Mouse (Mus musculus) frontal cortex, adult 2 months (tissue): ENCODE measurements around the gene Kbtbd12. TPM values are rescaled to one million over a fixed set of nuclear protein-coding genes. Genes with fewer than 3 reads are reported as not detected.
A peak's percentile ranks its signal among the peaks of the same experiment; 100 is the strongest.

ENCODE experiments used
- DNase-seq, 2 experiments: peaks; one replicate each; pipeline ENCODE4 v3.0.0; 2022; ENCODE audit warnings: low spot score in 1 of 2; ENCODE audit errors: extremely low spot score in 1 of 2
- polyA plus RNA-seq: library from polyadenylated mRNA; depleted of rRNA; stranded (reverse); fragments of >200 nt; gene quantifications from 2 replicates; pipeline ENCODE4 v1.2.3, GENCODE M21; 2012; rRNA removed

Gene Kbtbd12
- 0.48 and 0.68 TPM in 2 replicates for polyA plus RNA-seq

- DNase-seq: no peak
Measured at GRCm38 (mm10) chr6:88637611-88638301, at the start of gene Kbtbd12. Gene Kbtbd12 (minus strand): TSS chr6:88637950.

DNA sequence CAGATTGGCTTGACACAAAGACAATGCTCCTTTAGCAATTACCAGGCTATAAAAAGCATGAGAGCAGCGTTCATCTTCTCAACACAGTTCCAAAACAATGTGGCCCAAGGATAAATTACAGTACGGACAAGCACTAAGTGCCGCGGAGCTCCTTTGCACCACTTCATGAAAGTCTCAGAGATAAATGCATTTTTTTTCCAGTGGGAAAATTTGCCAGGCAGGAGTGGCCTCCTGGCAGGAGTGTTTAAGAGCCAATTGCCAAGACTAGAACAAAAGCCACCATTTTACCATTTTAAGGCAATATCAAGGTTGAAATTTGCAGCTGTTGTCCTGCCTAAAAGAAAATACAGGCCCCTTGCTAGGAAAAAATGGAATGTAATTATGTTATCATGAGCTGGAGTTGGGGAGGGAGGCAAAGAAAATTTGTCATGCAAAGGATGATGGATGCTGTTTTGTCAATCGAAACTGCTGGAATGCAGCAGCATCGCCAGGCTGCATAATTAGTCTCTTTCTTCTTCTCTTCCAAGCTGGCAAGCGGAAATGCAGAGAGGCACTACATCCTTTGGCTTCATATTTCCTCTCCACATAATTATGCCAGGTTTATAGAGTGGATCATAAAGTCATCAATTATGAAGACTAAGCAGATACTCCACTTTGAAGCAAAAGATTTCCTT lies 45.8 kb upstream of the Kbtbd12 start:
- DNase-seq: no peak

GRCm38 (mm10) chr6:88681026-88681425 lies 43.3 kb upstream of the Kbtbd12 start:
- peak in 1 of 2 experiments; percentile 10 for DNase-seq

DNA sequence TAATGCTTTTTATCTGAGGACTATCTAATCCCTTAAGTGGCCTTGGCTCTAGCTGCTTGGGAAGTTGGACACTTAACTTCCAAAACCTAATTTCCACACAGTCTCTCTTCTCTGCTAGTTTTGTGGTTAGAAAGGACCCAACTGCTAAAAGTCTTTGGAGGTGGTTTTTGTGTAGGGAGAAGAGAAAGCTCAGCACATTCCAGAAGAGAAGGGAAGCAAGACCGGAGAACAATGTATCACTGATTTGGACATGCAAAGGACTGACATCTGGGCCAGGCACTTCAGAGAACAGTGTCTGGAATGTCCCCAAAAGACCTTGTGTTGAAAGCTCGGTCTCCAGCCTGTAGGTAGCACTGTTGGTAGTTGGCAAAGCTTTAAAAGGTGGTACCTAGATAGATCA lies 40.0 kb upstream of the Kbtbd12 start:
- DNase-seq: no peak

GRCm38 (mm10) chr6:88676753-88677736 lies 39.3 kb upstream of the Kbtbd12 start:
- no peak for DNase-seq

DNA sequence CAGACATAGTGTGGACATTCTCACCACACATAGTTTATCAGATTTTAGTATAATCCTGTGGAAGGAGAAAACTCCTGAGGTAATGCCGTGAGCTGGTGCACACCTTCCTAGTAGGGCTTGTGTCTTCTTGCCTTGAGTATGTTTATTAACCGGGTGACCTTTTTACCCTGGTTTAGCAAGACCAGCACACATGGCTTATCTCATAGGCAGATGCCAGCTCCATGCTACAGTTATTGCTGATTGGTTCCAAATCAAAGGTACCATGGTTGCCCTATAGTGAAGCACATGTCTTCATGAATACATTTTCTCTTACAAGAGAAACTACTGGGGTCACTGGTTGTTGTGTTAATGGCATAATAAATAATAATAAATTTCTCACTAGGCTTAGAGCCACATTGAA lies 38.1 kb upstream of the Kbtbd12 start:
- DNase-seq: no peak

DNA sequence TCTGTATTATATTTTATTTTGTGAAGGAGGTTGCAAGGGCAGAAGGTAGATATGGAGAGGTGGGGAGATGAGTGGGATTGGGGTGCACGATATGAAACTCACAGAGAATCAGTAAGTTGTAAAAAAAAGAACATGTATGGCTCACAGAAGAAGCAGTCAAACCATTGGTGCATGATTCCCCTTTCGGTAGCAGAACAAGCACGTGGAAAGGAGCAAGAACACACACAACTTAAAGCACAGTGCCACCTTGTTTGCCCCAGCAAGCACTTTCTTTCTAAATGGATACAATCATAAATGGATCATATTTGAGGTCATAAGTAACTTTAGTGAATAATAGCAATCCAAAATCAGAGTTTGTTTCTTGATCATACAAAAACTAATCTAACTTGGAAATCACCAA lies 24.5 kb upstream of the Kbtbd12 start:
- DNase-seq: no peak

GRCm38 (mm10) chr6:88661696-88662095 lies 23.9 kb upstream of the Kbtbd12 start:
- DNase-seq: no peak

DNA sequence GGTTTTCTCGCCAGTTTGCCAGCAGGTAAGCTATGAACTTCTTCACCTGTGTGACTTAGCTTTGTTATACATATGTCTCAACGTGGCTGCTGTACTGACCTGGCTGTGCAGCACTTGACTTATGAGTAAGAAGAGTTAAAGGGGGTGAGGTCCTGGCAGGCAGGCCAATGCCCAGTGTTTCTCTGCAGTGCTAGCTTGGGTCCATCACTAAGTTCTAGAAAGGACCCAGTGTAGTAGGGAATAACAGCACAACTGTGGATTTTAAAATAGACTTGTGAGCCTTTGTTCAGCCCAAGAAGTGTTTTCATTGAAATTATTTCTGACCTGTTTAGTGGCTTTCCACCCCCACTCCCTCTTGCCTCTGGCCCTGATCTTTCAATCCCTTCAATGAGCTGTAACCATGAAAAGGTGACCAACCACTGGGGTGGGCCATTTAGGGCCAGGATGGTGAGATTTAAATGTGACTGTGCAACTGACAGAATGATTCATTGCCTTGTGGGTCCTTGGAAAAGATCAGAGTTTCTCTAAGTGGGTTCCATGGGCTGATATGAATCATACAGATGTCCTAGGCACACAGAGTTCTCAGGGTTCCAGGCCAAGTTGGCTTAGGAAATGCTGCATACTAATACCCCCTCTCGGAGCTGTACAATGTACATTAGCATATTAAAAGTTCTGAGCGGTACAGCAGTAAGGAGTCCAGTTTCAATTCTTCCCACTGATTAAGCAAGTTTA lies 10.0 kb upstream of the Kbtbd12 start:
- peak; percentile 12 to 27 for DNase-seq

GRCm38 (mm10) chr6:88644786-88645185 lies 7.0 kb upstream of the Kbtbd12 start:
- DNase-seq: no peak

- DNase-seq: no peak
Measured at GRCm38 (mm10) chr6:88641346-88641920, 3.7 kb upstream of the Kbtbd12 start.

DNA sequence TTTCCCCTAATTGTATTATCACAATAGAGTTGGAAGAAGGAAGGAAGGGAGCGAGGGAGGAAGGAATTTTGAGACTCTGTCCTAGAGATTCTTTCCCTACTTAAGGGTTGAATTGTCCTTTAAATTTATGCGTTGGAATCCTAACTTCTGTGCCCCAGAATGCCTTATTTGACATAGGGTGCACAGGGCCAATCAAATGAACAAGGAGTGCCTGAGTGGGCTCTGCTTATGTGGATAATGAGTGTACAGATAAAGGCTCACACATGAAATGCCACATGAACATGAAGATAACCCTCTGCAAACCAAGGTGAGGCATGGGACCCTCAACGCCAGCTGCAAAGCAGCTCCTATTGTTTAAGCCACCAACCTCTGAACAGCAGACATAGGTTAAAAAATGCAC lies 2.6 kb upstream of the Kbtbd12 start:
- no peak for DNase-seq

DNA sequence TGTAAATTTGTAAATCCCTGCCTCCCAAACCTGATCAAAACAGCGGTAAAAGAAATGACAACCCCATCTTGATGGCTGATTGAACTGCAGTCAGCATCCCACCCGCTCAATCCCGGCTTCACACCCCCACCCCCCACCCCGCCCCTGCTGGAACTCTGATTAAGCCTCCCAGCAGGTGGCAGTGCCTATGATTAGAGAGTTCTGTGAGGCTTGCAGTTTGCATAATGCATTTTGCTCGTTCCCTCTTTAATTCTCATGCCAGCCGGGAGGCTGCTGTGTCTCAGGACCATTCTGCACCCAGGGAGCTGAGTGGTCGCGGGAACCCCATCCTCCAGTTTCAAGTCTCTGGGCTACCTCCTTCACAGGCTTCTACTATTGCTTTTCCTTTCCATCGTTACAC lies 2.2 kb upstream of the Kbtbd12 start:
- DNase-seq: peak in 1 of 2 experiments; percentile 68

- DNase-seq: no peak
Measured at GRCm38 (mm10) chr6:88639372-88639920, 1.7 kb upstream of the Kbtbd12 start.

- no peak for DNase-seq
Measured at GRCm38 (mm10) chr6:88638917-88639316, 1.2 kb upstream of the Kbtbd12 start.

- DNase-seq: no peak
Measured at GRCm38 (mm10) chr6:88635881-88636754, 1.6 kb downstream of the Kbtbd12 start.

- DNase-seq: no peak
Measured at GRCm38 (mm10) chr6:88631293-88631692, 6.5 kb downstream of the Kbtbd12 start.

DNA sequence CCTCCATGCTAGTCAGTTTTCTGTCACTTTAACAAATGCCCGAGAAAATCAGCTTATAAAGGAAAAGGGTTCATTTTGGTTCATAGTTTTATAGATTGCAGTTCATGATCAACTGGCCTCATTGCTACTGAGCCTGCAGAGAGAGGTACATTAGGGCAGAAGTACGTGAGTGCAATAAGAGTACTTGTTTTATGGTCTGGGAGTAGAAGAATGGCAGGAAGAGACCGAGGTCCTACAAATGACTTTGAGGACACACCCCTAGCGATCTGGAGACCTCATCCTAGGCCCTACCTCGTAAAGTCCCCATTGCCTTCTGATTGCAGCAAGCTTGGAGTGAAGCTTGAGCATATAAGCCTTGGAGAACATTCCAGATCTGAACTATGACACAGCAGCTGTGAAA lies 7.2 kb downstream of the Kbtbd12 start:
- no peak for DNase-seq

DNA sequence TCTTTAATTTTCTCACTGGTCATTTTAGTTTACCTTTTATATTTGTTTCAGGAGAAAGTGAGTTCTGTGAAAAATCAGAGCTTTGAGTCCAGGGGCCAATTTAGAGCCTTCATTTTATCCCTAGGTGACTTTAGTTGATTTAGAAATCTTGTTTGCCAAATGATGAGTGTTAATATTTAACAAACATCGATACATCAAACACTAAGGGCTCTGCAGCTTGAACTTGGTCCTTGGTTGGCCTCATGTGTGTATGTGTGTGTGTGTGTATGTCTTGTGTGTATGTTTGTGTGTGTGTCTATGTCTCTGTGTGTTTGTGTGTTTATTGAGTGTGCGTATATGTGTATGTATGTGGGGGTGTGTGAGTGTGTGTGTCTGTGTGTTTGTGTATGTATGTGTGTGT lies 7.9 kb downstream of the Kbtbd12 start:
- no peak for DNase-seq
